Mouse (Mus musculus) heart, embryonic 10.5 days (tissue): Measurements from ENCODE around the gene Gpr35. TPM values are rescaled to one million over a fixed set of nuclear protein-coding genes. Genes with fewer than 3 reads are reported as not detected.

Experiments used
- DNase-seq: peaks from one replicate; pipeline ENCODE4 v3.0.0-alpha.2; 2017; ENCODE audit warnings: low spot score
- H3K27ac ChIP-seq: fragments of 300-500 bp; sonication (generic); 2 replicates; pipeline ENCODE4 v1.5.1; 2016; ENCODE audit warnings: mild to moderate bottlenecking
- H3K27me3 ChIP-seq: fragments of 300-500 bp; sonication (generic); 2 replicates; pipeline ENCODE4 v1.6.1; 2016; ENCODE audit warnings: mild to moderate bottlenecking; ENCODE audit not compliant: poor library complexity, insufficient read depth, severe bottlenecking
- H3K36me3 ChIP-seq: fragments of 300-500 bp; sonication (generic); 2 replicates; pipeline ENCODE4 v1.6.1; 2016; ENCODE audit warnings: mild to moderate bottlenecking, moderate library complexity
- H3K4me1 ChIP-seq: fragments of 300-500 bp; sonication (generic); 2 replicates; pipeline ENCODE4 v1.6.1; 2016; ENCODE audit warnings: mild to moderate bottlenecking
- H3K4me3 ChIP-seq: fragments of 300-500 bp; sonication (generic); 2 replicates; pipeline ENCODE4 v1.5.1; 2016; ENCODE audit warnings: mild to moderate bottlenecking, moderate library complexity
- H3K9me3 ChIP-seq: fragments of 300-500 bp; sonication (generic); 2 replicates; pipeline ENCODE4 v1.6.1; 2016; ENCODE audit warnings: mild to moderate bottlenecking, moderate library complexity
- WGBS: fragments of 180-500 bp; shearing (Covaris S2); methylation state at CpG from one replicate; pipeline ENCODE4 v1.1.7; 2016; 5-methylcytosine and 5-hydroxymethylcytosine counted together
- polyA plus RNA-seq: library from polyadenylated mRNA; unstranded; fragments of >200 nt; fragmentation: Nextera tagmentation; extraction: Ambion mirVana; gene quantifications from 2 replicates; pipeline ENCODE4 v1.2.1, GENCODE M21; 2016

Gpr35 gene
- polyA plus RNA-seq = 0.20 and 0.28 TPM in 2 replicates

DNA sequence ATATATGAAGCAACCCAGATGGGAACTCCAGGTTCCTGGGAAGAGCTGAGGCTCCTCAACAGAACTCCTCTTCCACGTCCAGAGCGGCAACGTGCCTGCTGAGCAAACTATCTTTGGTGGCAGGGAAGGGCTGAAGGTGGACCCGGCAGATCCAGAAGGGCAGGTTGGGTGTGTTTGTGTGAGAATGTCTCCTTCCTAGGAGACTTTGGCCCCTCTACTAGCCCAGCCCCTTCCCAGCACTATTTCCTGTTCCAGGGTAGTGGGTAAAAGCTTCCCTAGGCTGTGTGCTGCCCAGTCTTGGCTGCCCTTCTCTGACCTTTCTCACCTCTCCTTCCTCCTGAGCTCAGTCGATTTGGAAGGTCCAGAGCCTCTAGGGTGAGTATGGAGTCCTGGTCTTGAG is at the start of gene Gpr35:
Gene Gpr35 (plus strand): TSS at position 259 of the 400 bp plus-strand sequence.
- Histone ChIP-seq H3K9me3 (no peaks in the 10 kb centered on the region), H3K4me3 (no peak within 1 kb of the TSS), H3K27me3 (no peaks in the 10 kb centered on the region), H3K4me1 (no peaks in the 10 kb centered on the region), H3K36me3 (peaks cover 33% of the 10 kb centered on the region), H3K27ac (no peak within 1 kb of the TSS)
- no peak for DNase-seq
- WGBS = 60% methylated on average over 5 of the region's 5 CpGs

- Histone ChIP-seq H3K36me3 (no peaks in the 10 kb centered on the region), H3K9me3 (no peaks in the 10 kb centered on the region), H3K4me3 (peak within 1 kb of the TSS; percentile 46), H3K27ac (no peak within 1 kb of the TSS), H3K27me3 (peaks cover 37% of the 10 kb centered on the region), H3K4me1 (peaks cover 17% of the 10 kb centered on the region)
- WGBS = 2% methylated on average over 15 of the region's 15 CpGs
- peak; percentile 87 for DNase-seq
Observed at GRCm38 (mm10) chr1:92902786-92903185, 47.9 kb upstream of the Gpr35 start, which contains the start of gene Ankmy1. Ankmy1 (minus strand) TSS chr1:92902906.

GRCm38 (mm10) chr1:92903627-92904026 is 47.0 kb upstream of the Gpr35 start:
- Histone ChIP-seq H3K27ac (no peak overlapping the region), H3K9me3 (no peaks in the 10 kb centered on the region), H3K4me3 (no peak overlapping the region), H3K36me3 (no peaks in the 10 kb centered on the region), H3K27me3 (peaks cover 41% of the 10 kb centered on the region), H3K4me1 (peaks cover 21% of the 10 kb centered on the region)
- DNase-seq = no peak
- WGBS = 68% methylated on average over 4 of the region's 4 CpGs

- DNase-seq = no peak
- no peaks in the 10 kb centered on the region for H3K9me3 ChIP-seq
- no peak overlapping the region for H3K4me3 ChIP-seq
- peaks cover 29% of the 10 kb centered on the region for H3K4me1 ChIP-seq
- no peaks in the 10 kb centered on the region for H3K36me3 ChIP-seq
- 85% methylated on average over 2 of the region's 2 CpGs for WGBS
- H3K27me3 ChIP-seq = peaks cover 32% of the 10 kb centered on the region
- H3K27ac ChIP-seq = no peak overlapping the region
Observed at GRCm38 (mm10) chr1:92905703-92906310, 44.9 kb upstream of the Gpr35 start.

DNA sequence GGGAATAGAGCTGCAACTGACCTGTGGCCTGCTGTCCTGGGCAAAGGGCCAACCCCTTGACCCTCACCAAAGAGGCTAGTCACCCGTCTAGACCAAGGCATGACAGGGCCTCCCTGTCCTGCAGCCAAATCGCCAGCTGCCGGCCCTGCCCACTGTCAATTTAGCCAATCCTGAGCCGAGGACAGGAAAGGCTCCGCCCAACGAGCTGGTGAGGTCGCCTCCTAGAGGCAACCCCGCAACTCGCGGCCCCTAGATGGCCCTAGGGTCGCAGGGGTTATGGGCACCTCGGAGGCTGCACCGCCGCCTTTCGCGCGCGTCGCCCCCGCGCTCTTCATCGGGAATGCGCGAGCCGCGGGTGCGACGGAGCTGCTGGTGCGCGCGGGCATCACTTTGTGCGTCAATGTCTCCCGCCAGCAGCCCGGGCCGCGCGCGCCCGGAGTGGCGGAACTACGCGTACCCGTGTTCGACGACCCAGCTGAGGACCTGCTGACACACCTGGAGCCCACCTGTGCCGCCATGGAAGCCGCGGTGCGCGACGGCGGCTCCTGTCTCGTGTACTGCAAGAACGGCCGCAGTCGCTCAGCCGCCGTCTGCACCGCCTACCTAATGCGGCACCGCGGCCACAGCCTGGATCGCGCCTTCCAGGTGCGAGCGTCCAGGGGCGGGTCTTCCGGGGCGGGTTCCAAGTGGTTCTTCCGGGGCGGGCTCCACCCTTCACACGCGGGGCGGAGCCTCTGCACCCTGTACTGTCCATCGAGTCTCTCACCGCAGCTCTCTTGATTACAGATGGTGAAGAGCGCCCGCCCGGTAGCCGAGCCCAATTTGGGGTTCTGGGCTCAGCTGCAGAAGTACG is 43.7 kb upstream of the Gpr35 start, which contains the start of gene Dusp28:
Gene Dusp28 (plus strand): TSS at position 203 of the 853 bp plus-strand sequence.
- Histone ChIP-seq H3K9me3 (no peaks in the 10 kb centered on the region), H3K27ac (peak within 1 kb of the TSS; percentile 89), H3K36me3 (no peaks in the 10 kb centered on the region), H3K4me3 (peak within 1 kb of the TSS; percentile 77), H3K4me1 (peaks cover 38% of the 10 kb centered on the region), H3K27me3 (peaks cover 20% of the 10 kb centered on the region)
- peak; percentile 97 for DNase-seq
- WGBS = under 1% methylated on average over 81 of the region's 81 CpGs

GRCm38 (mm10) chr1:92907632-92908360 is 42.9 kb upstream of the Gpr35 start:
- Histone ChIP-seq H3K36me3 (no peaks in the 10 kb centered on the region), H3K4me3 (peak overlapping the region; percentile 77), H3K27ac (peak overlapping the region; percentile 89), H3K4me1 (peaks cover 41% of the 10 kb centered on the region), H3K9me3 (no peaks in the 10 kb centered on the region), H3K27me3 (peaks cover 18% of the 10 kb centered on the region; the same call in 1 of the 2 replicates)
- no peak for DNase-seq
- WGBS = 44% methylated on average over 20 of the region's 20 CpGs

GRCm38 (mm10) chr1:92908664-92909063 is 42.0 kb upstream of the Gpr35 start:
- Histone ChIP-seq H3K4me1 (peaks cover 38% of the 10 kb centered on the region), H3K27ac (no peak overlapping the region), H3K27me3 (peaks cover 18% of the 10 kb centered on the region; the same call in 1 of the 2 replicates), H3K4me3 (no peak overlapping the region), H3K9me3 (no peaks in the 10 kb centered on the region), H3K36me3 (no peaks in the 10 kb centered on the region; the same call in 1 of the 2 replicates)
- DNase-seq = no peak
- WGBS = 95% methylated on average over 3 of the region's 3 CpGs

GRCm38 (mm10) chr1:92909068-92909467 is 41.6 kb upstream of the Gpr35 start:
- peaks cover 38% of the 10 kb centered on the region for H3K4me1 ChIP-seq

DNA sequence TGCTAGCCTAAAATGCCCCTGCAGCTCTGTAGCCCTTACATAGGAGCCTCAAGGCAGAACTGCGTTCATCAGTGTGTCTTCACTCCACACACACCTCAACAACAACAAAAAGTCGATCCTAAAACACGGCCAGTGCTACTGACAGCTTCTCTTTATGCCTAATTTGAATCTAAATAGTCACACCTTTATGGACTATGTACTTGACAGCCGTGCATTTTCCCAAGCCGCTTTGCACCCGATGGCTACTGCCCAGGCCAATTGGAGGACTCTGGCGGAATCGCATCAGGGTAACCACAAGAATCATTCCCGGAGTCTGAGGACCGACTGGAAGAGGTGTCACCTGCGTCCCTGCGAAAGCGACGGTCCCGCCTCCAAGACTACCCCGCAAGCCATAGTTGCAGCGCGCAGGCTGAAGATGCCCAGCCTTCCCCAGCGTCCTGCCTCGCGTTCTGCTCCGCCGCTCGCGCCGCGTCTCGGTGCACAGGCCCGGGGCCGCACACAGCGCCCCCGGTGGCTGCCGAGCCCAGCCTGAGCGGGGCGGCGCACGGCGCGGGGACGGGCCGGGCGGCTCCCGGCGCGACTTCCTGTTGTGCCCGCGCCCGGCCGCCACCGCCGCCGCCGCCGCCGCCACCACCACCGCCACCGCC is 40.3 kb upstream of the Gpr35 start, which contains the start of gene Rnpepl1:
Gene Rnpepl1 (plus strand): TSS at position 545 of the 647 bp plus-strand sequence.
- H3K36me3 ChIP-seq = peaks cover 16% of the 10 kb centered on the region
- peak within 1 kb of the TSS; percentile 95 for H3K27ac ChIP-seq
- H3K27me3 ChIP-seq = peaks cover 18% of the 10 kb centered on the region; the same call in 1 of the 2 replicates
- H3K4me3 ChIP-seq = peak within 1 kb of the TSS; percentile 91
- no peak for DNase-seq
- H3K4me1 ChIP-seq = peaks cover 38% of the 10 kb centered on the region
- H3K9me3 ChIP-seq = no peaks in the 10 kb centered on the region
- WGBS = 1% methylated on average over 46 of the region's 57 CpGs

More at GRCm38 (mm10) chr1:92909068-92909467, 41.6 kb upstream of the Gpr35 start:
- WGBS = 74% methylated on average over 4 of the region's 4 CpGs
- DNase-seq = no peak
- H3K27me3 ChIP-seq = peaks cover 18% of the 10 kb centered on the region; the same call in 1 of the 2 replicates
- peaks cover 3% of the 10 kb centered on the region; the same call in 1 of the 2 replicates for H3K36me3 ChIP-seq
- no peak overlapping the region for H3K4me3 ChIP-seq
- no peaks in the 10 kb centered on the region for H3K9me3 ChIP-seq
- H3K27ac ChIP-seq = no peak overlapping the region

GRCm38 (mm10) chr1:92910925-92911720 is 39.5 kb upstream of the Gpr35 start:
- Histone ChIP-seq H3K27me3 (peaks cover 18% of the 10 kb centered on the region; the same call in 1 of the 2 replicates), H3K9me3 (no peaks in the 10 kb centered on the region), H3K4me1 (peaks cover 38% of the 10 kb centered on the region), H3K27ac (peak overlapping the region; percentile 95), H3K4me3 (peak overlapping the region; percentile 91), H3K36me3 (peaks cover 24% of the 10 kb centered on the region)
- DNase-seq = peak; percentile 87
- 2% methylated on average over 84 of the region's 85 CpGs for WGBS

- 44% methylated on average over 8 of the region's 8 CpGs for WGBS
- peaks cover 18% of the 10 kb centered on the region; the same call in 1 of the 2 replicates for H3K27me3 ChIP-seq
- DNase-seq = no peak
- H3K4me1 ChIP-seq = peaks cover 36% of the 10 kb centered on the region
- H3K27ac ChIP-seq = peak overlapping the region; percentile 95
- no peaks in the 10 kb centered on the region for H3K9me3 ChIP-seq
- peaks cover 30% of the 10 kb centered on the region for H3K36me3 ChIP-seq
- H3K4me3 ChIP-seq = peak overlapping the region; percentile 91
Observed at GRCm38 (mm10) chr1:92911721-92912138, 38.9 kb upstream of the Gpr35 start.
